Mouse (Mus musculus) E14TG2a.4 (cell line): Measurements from ENCODE around the gene Fam216a.

Source experiments
- CTCF ChIP-seq: conservative IDR thresholded peaks from 2 replicates; pipeline ENCODE4 v1.5.1; 2014; ENCODE audit warnings: low read length
- NANOG ChIP-seq: IDR thresholded peaks from 2 replicates; pipeline ENCODE4 v1.6.1; 2014; ENCODE audit warnings: borderline replicate concordance, low read length, mixed read lengths
- POU5F1 ChIP-seq: IDR thresholded peaks from 2 replicates; pipeline ENCODE4 v1.6.1; 2014; ENCODE audit warnings: low read length, borderline replicate concordance

- TF ChIP-seq CTCF (peak; percentile 78), POU5F1 (no peak), NANOG (no peak)
These were observed 27.9 kb downstream of the Fam216a start for GRCm38 (mm10) chr5:122344260-122344659.
